Mouse (Mus musculus) liver, adult 2 months (tissue): ENCODE data around the gene Ypel2.

ENCODE experiments used
- CTCF ChIP-seq: fragments of 200-500 bp; IDR thresholded peaks from 2 replicates; pipeline ENCODE4 v1.5.1; 2011; ENCODE audit warnings: low read depth, low read length, control low read depth
- POLR2A ChIP-seq: fragments of 200-500 bp; IDR thresholded peaks from 2 replicates; pipeline ENCODE4 v1.6.1; 2011; ENCODE audit warnings: low read length, control low read depth; ENCODE audit not compliant: insufficient read depth; ENCODE audit errors: extremely low read depth

- TF ChIP-seq CTCF (no peak), POLR2A (no peak)
Observed at GRCm38 (mm10) chr11:86946644-86947195, 46.8 kb downstream of the Ypel2 start.
